Mouse (Mus musculus) brain, embryonic 14.5 days (tissue): ENCODE data around the gene Samd8.

Experiments used
- CTCF ChIP-seq: fragments of 200-500 bp; IDR thresholded peaks from 2 replicates; pipeline ENCODE4 v1.5.1; 2012; ENCODE audit warnings: inconsistent platforms, mild to moderate bottlenecking, moderate library complexity, borderline replicate concordance; ENCODE audit not compliant: insufficient read depth, insufficient read length; ENCODE audit errors: extremely low read depth
- POLR2A ChIP-seq: fragments of 200-500 bp; IDR thresholded peaks from 2 replicates; pipeline ENCODE4 v1.6.1; 2012; ENCODE audit warnings: mild to moderate bottlenecking, inconsistent platforms, borderline replicate concordance; ENCODE audit not compliant: poor library complexity, insufficient read depth, insufficient read length, severe bottlenecking; ENCODE audit errors: extremely low read depth

DNA sequence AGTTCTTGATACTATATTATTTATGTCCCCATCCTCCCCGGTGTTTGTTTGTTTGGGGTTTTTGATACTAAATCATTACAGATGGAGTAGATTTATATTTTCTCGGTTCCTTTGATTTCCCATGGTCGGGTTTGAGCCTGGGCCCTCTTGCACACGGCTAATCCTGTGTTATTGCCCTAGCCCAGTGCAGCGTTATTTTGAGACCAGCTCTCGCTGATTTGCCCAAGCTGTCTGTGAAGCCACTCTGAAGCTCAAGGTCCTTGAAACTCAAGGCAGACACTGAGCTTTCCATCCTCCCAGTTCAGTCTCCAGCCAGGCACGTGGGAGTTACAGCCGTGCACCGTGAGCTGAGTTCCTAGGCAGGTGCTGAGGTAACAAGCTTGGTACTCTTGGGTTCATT lies 11.2 kb downstream of the Samd8 start:
- TF ChIP-seq POLR2A (no peak), CTCF (no peak)
